Mouse (Mus musculus) embryonic facial prominence, embryonic 13.5 days (tissue): ENCODE data around the gene Rai1. TPM values are rescaled to one million over a fixed set of nuclear protein-coding genes. Genes with fewer than 3 reads are reported as not detected.
A peak's percentile ranks its signal among the peaks of the same experiment; 100 is the strongest.

ENCODE experiments used
- ATAC-seq: fragments of 200-750 bp; cut with Nextera tagmentation; 2 replicates; pipeline ENCODE4 v1.8.0; 2017; ENCODE audit warnings: low read depth; ENCODE audit not compliant: insufficient number of reproducible peaks, insufficient read depth, low FRiP score, low TSS enrichment
- H3K27ac ChIP-seq: fragments of 300-500 bp; sonication (generic); 2 replicates; pipeline ENCODE4 v1.5.1; 2015; ENCODE audit warnings: moderate library complexity, mild to moderate bottlenecking, inconsistent platforms
- H3K27me3 ChIP-seq: fragments of 300-500 bp; sonication (generic); 2 replicates; pipeline ENCODE4 v1.6.1; 2015; ENCODE audit warnings: mild to moderate bottlenecking, inconsistent platforms
- H3K36me3 ChIP-seq: fragments of 300-500 bp; sonication (generic); 2 replicates; pipeline ENCODE4 v1.6.1; 2015; ENCODE audit warnings: mild to moderate bottlenecking, inconsistent platforms
- H3K4me1 ChIP-seq: fragments of 300-500 bp; sonication (generic); 2 replicates; pipeline ENCODE4 v1.6.1; 2015; ENCODE audit warnings: inconsistent platforms
- H3K4me2 ChIP-seq: fragments of 300-500 bp; sonication (generic); 2 replicates; pipeline ENCODE4 v1.6.1; 2015; ENCODE audit warnings: moderate library complexity, mild to moderate bottlenecking, inconsistent platforms
- H3K4me3 ChIP-seq: fragments of 300-500 bp; sonication (generic); 2 replicates; pipeline ENCODE4 v1.5.1; 2015; ENCODE audit warnings: mild to moderate bottlenecking, inconsistent platforms
- H3K9ac ChIP-seq: fragments of 300-500 bp; sonication (generic); 2 replicates; pipeline ENCODE4 v1.6.1; 2015; ENCODE audit warnings: mild to moderate bottlenecking, inconsistent platforms
- H3K9me3 ChIP-seq: fragments of 300-500 bp; sonication (generic); 2 replicates; pipeline ENCODE4 v1.6.1; 2016; ENCODE audit warnings: inconsistent platforms
- WGBS: fragments of 180-500 bp; shearing (Covaris S2); methylation state at CpG from one replicate; pipeline ENCODE4 v1.1.7; 2015; ENCODE audit warnings: mixed read lengths; 5-methylcytosine and 5-hydroxymethylcytosine counted together
- polyA plus RNA-seq: library from polyadenylated mRNA; unstranded; fragments of >200 nt; fragmentation: Nextera tagmentation; extraction: Ambion mirVana; gene quantifications from 2 replicates; pipeline ENCODE4 v1.2.1, GENCODE M21; 2015

Rai1 gene
- polyA plus RNA-seq, 1 experiment from 2014 or later: 27.9 TPM

DNA sequence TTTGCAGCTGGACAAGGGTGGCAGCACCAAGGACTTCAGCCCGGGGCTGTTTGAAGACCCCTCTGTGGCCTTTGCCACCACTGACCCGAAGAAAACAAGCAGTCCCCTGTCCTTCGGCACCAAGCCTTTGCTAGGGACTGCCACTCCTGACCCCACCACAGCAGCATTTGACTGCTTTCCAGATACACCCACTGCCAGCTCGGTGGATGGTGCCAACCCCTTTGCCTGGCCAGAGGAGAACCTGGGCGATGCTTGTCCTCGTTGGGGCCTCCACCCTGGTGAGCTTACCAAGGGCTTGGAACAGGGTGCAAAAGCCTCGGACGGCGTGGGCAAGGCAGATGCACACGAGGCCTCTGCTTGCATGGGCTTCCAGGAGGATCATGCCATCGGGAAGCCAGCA is 82.3 kb downstream of the Rai1 start:
- H3K9ac ChIP-seq: no peak overlapping the region
- H3K4me3 ChIP-seq: no peak overlapping the region
- WGBS: 78% methylated on average over 11 of the region's 11 CpGs
- no peaks in the 10 kb centered on the region for H3K27me3 ChIP-seq
- peaks cover 41% of the 10 kb centered on the region for H3K4me1 ChIP-seq
- H3K36me3 ChIP-seq: peaks cover 75% of the 10 kb centered on the region
- no peak overlapping the region for H3K4me2 ChIP-seq
- ATAC-seq: no peak
- no peak overlapping the region for H3K27ac ChIP-seq
- no peaks in the 10 kb centered on the region for H3K9me3 ChIP-seq

GRCm38 (mm10) chr11:60188275-60188853 is 83.6 kb downstream of the Rai1 start:
- peaks cover 29% of the 10 kb centered on the region for H3K4me1 ChIP-seq
- 88% methylated on average over 25 of the region's 25 CpGs for WGBS
- H3K4me2 ChIP-seq: no peak overlapping the region
- no peak for ATAC-seq
- H3K27me3 ChIP-seq: no peaks in the 10 kb centered on the region
- H3K4me3 ChIP-seq: no peak overlapping the region
- peaks cover 88% of the 10 kb centered on the region for H3K36me3 ChIP-seq
- H3K9ac ChIP-seq: no peak overlapping the region
- no peaks in the 10 kb centered on the region for H3K9me3 ChIP-seq
- no peak overlapping the region for H3K27ac ChIP-seq

DNA sequence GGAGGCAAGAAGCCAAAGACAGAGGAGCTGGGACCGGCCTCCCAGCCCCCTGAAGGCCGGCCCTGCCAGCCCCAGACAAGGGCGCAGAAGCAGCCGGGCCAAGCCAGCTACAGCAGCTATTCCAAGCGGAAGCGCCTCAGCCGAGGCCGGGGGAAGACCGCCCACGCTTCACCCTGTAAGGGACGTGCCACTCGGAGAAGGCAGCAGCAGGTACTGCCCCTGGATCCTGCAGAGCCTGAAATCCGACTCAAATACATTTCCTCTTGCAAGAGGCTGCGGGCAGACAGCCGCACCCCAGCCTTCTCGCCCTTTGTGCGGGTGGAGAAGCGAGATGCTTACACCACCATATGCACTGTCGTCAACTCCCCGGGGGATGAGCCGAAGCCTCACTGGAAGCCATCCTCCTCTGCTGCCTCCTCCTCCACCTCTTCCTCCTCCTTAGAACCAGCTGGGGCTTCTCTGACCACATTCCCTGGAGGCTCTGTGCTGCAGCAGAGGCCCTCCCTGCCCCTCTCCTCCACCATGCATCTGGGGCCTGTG is 84.8 kb downstream of the Rai1 start:
- Histone ChIP-seq H3K9ac (no peak overlapping the region), H3K27me3 (no peaks in the 10 kb centered on the region), H3K36me3 (peaks cover 100% of the 10 kb centered on the region), H3K4me3 (no peak overlapping the region), H3K27ac (no peak overlapping the region), H3K9me3 (peaks cover 8% of the 10 kb centered on the region; the same call in 1 of the 2 replicates), H3K4me2 (no peak overlapping the region), H3K4me1 (peaks cover 16% of the 10 kb centered on the region)
- no peak for ATAC-seq
- WGBS: 85% methylated on average over 21 of the region's 21 CpGs

- ATAC-seq: no peak
- Histone ChIP-seq H3K4me2 (no peak overlapping the region), H3K27ac (no peak overlapping the region), H3K4me1 (peaks cover 11% of the 10 kb centered on the region), H3K9me3 (peaks cover 13% of the 10 kb centered on the region; the same call in 1 of the 2 replicates), H3K4me3 (no peak overlapping the region), H3K36me3 (peaks cover 100% of the 10 kb centered on the region), H3K27me3 (no peaks in the 10 kb centered on the region), H3K9ac (no peak overlapping the region)
- WGBS: 90% methylated on average over 17 of the region's 17 CpGs
Observed at GRCm38 (mm10) chr11:60190055-60190641, 85.3 kb downstream of the Rai1 start.

- peaks cover 91% of the 10 kb centered on the region for H3K36me3 ChIP-seq
- H3K9ac ChIP-seq: no peak overlapping the region
- no peak for ATAC-seq
- H3K9me3 ChIP-seq: peaks cover 13% of the 10 kb centered on the region; the same call in 1 of the 2 replicates
- H3K27me3 ChIP-seq: no peaks in the 10 kb centered on the region
- no peak overlapping the region for H3K4me3 ChIP-seq
- H3K4me1 ChIP-seq: 0 out of 2 replicates have a peak, but pooled peaks cover 3% of the 10 kb centered on the region
- WGBS: 75% methylated on average over 6 of the region's 6 CpGs
- no peak overlapping the region for H3K4me2 ChIP-seq
- no peak overlapping the region for H3K27ac ChIP-seq
Observed at GRCm38 (mm10) chr11:60192534-60192933, 87.7 kb downstream of the Rai1 start.

DNA sequence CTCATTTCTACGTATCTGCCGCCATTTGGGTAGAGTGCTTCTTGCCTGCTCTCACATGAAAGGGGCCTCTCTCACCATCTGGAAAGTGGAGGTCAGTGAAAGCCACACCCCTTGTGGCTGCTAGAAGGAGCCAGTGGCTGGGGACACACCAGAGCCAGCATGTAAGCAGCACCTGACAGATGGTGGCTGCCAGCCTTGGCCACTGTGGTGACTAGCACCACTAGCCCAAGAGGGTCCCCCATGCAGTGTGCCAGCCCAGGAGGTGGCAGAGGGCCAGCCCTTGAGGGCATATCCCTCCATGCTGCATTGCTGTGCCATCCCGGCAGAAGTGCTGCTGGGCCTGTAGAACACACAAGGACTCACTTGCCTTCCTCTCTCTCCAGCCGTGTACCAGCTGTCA is 88.7 kb downstream of the Rai1 start:
- Histone ChIP-seq H3K4me1 (0 out of 2 replicates have a peak, but pooled peaks cover 3% of the 10 kb centered on the region), H3K9me3 (peaks cover 13% of the 10 kb centered on the region; the same call in 1 of the 2 replicates), H3K36me3 (peaks cover 91% of the 10 kb centered on the region), H3K4me2 (no peak overlapping the region), H3K4me3 (no peak overlapping the region), H3K27me3 (no peaks in the 10 kb centered on the region), H3K9ac (no peak overlapping the region), H3K27ac (no peak overlapping the region)
- ATAC-seq: no peak
- 85% methylated on average over 4 of the region's 4 CpGs for WGBS

GRCm38 (mm10) chr11:60195108-60195507 is 90.3 kb downstream of the Rai1 start:
- Histone ChIP-seq H3K36me3 (peaks cover 89% of the 10 kb centered on the region), H3K27me3 (no peaks in the 10 kb centered on the region), H3K9me3 (peaks cover 13% of the 10 kb centered on the region; the same call in 1 of the 2 replicates), H3K4me2 (no peak overlapping the region), H3K4me1 (peaks cover 5% of the 10 kb centered on the region; the same call in 1 of the 2 replicates), H3K4me3 (no peak overlapping the region), H3K9ac (no peak overlapping the region), H3K27ac (no peak overlapping the region)
- ATAC-seq: no peak

DNA sequence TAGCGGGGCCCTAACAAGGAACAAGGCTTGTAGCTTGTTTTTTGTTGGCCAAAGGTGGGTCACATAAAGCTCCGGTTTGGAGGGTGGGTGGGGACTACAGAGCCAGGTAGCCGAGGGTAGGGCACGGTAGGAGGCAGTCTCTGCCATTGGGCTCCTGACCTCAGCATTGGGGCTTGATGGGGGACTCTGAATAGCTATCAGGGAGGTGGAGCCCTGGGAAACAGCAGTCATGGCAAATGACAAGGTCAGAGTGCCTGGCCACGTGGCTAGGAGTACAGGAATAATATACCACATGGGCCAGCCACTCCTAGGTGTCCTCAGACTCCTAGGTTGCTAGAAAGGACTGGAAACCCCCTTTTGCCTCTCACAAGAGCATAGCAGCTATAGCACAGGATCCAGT is 91.5 kb downstream of the Rai1 start:
- Histone ChIP-seq H3K27me3 (no peaks in the 10 kb centered on the region), H3K36me3 (peaks cover 89% of the 10 kb centered on the region), H3K9me3 (peaks cover 13% of the 10 kb centered on the region; the same call in 1 of the 2 replicates), H3K4me2 (no peak overlapping the region), H3K4me1 (peaks cover 7% of the 10 kb centered on the region; the same call in 1 of the 2 replicates), H3K9ac (no peak overlapping the region), H3K27ac (no peak overlapping the region), H3K4me3 (no peak overlapping the region)
- ATAC-seq: no peak
- WGBS: 79% methylated on average over 5 of the region's 5 CpGs

DNA sequence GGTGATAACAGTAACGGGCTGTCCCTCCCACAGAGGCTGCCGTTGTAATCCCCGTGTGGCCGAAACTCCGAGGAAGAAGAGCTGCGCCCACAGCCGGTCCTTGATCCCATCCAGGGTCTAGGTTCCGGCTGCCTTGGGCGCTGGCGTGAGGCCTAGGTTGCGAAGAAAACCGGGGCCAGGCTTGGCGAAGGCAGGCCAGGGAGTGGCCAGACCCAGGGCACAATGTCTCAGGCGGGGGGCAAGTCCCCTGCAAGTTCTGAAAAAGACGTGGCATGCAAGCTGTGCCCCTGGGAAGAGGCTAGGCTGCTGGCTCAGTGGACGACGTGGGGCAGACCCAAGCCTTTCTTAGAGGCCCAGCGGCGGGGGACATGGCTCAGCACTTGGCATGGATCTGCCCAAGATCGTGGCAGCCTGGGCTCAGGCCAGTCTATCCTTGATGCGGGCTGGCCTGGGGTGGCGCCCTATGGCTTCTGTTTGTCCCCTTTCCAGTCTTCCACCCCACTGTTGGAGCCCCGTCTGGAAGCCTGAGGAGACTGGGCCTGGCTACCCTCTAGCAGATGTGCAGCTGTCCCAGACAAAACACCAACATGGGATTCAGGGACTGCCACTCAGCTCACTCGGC is 93.3 kb downstream of the Rai1 start:
- H3K4me1 ChIP-seq: peaks cover 7% of the 10 kb centered on the region; the same call in 1 of the 2 replicates
- H3K4me3 ChIP-seq: no peak overlapping the region
- H3K36me3 ChIP-seq: peaks cover 89% of the 10 kb centered on the region
- peaks cover 13% of the 10 kb centered on the region; the same call in 1 of the 2 replicates for H3K9me3 ChIP-seq
- no peak for ATAC-seq
- no peak overlapping the region for H3K9ac ChIP-seq
- WGBS: 83% methylated on average over 24 of the region's 24 CpGs
- no peak overlapping the region for H3K4me2 ChIP-seq
- H3K27me3 ChIP-seq: no peaks in the 10 kb centered on the region
- peak overlapping the region; percentile 60 for H3K27ac ChIP-seq

DNA sequence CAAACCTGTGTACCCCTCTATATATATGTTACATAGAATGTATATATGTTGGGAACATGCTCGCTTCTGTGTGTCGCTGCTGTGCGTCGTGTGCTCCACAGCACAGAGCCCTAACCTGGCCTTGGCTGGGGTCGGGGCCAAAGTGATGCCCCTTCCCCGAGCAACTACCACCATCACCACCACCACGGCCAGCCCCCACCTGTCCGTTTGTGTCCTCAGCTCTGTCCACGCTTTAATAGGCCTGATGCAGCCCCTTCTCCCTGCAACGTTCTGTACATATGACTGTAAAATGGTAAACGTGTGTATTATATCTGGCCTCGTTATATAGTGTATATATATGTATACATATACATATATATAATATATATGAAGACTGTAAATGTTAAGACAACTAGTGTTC is 93.8 kb downstream of the Rai1 start:
- H3K9ac ChIP-seq: no peak overlapping the region
- no peak overlapping the region for H3K4me3 ChIP-seq
- peak overlapping the region; percentile 60; the same call in 1 of the 2 replicates for H3K27ac ChIP-seq
- WGBS: 88% methylated on average over 12 of the region's 12 CpGs
- peaks cover 89% of the 10 kb centered on the region for H3K36me3 ChIP-seq
- no peak for ATAC-seq
- no peaks in the 10 kb centered on the region for H3K27me3 ChIP-seq
- no peak overlapping the region for H3K4me2 ChIP-seq
- H3K9me3 ChIP-seq: peaks cover 13% of the 10 kb centered on the region; the same call in 1 of the 2 replicates
- peaks cover 7% of the 10 kb centered on the region; the same call in 1 of the 2 replicates for H3K4me1 ChIP-seq

GRCm38 (mm10) chr11:60199702-60200184 is 94.9 kb downstream of the Rai1 start:
- peaks cover 4% of the 10 kb centered on the region; the same call in 1 of the 2 replicates for H3K9me3 ChIP-seq
- H3K4me3 ChIP-seq: no peak overlapping the region
- peak overlapping the region; percentile 36; the same call in 1 of the 2 replicates for H3K9ac ChIP-seq
- peaks cover 89% of the 10 kb centered on the region for H3K36me3 ChIP-seq
- 20% methylated on average over 18 of the region's 18 CpGs for WGBS
- no peak for ATAC-seq
- H3K4me1 ChIP-seq: peaks cover 7% of the 10 kb centered on the region; the same call in 1 of the 2 replicates
- H3K4me2 ChIP-seq: peak overlapping the region; percentile 16; the same call in 1 of the 2 replicates
- H3K27me3 ChIP-seq: no peaks in the 10 kb centered on the region
- H3K27ac ChIP-seq: peak overlapping the region; percentile 44
